Mouse (Mus musculus) embryonic facial prominence, embryonic 11.5 days (tissue): ENCODE data around the gene Dus2. TPM values are rescaled to one million over a fixed set of nuclear protein-coding genes. Genes with fewer than 3 reads are reported as not detected.
"Not testable (repeated sequence)": the region's sequence is repeated elsewhere in the genome, so short reads cannot be mapped to it uniquely, and the experiment has no call there.

Source experiments
- ATAC-seq: fragments of 200-750 bp; cut with Nextera tagmentation; replicated peaks from 2 replicates; pipeline ENCODE4 v1.8.0; 2017; ENCODE audit warnings: low read depth; ENCODE audit not compliant: insufficient number of reproducible peaks, low FRiP score, low TSS enrichment
- DNase-seq: peaks from one replicate; pipeline ENCODE4 v3.0.0-alpha.2; 2015; ENCODE audit warnings: low spot score
- H3K27ac ChIP-seq: fragments of 300-500 bp; sonication (generic); replicated peaks from 2 replicates; pipeline ENCODE4 v1.5.1; 2014; ENCODE audit warnings: mild to moderate bottlenecking, low read depth, low read length, control low read depth
- H3K27me3 ChIP-seq: fragments of 300-500 bp; sonication (generic); 2 replicates; pipeline ENCODE4 v1.6.1; 2014; ENCODE audit warnings: mild to moderate bottlenecking, low read length, moderate library complexity, mixed read lengths; ENCODE audit not compliant: control insufficient read depth, insufficient read depth
- H3K36me3 ChIP-seq: fragments of 300-500 bp; sonication (generic); replicated peaks from 2 replicates; pipeline ENCODE4 v1.6.1; 2014; ENCODE audit warnings: low read depth, mild to moderate bottlenecking, low read length, moderate library complexity, mixed read lengths; ENCODE audit not compliant: control insufficient read depth, insufficient read depth
- H3K4me1 ChIP-seq: fragments of 300-500 bp; sonication (generic); 2 replicates; pipeline ENCODE4 v1.6.1; 2014; ENCODE audit warnings: low read length, mixed read lengths; ENCODE audit not compliant: control insufficient read depth, insufficient read depth
- H3K4me2 ChIP-seq: fragments of 300-500 bp; sonication (generic); 2 replicates; pipeline ENCODE4 v1.6.1; 2014; ENCODE audit warnings: low read depth, mild to moderate bottlenecking, control low read depth, low read length, moderate library complexity
- H3K4me3 ChIP-seq: fragments of 300-500 bp; sonication (generic); 2 replicates; pipeline ENCODE4 v1.5.1; 2014; ENCODE audit warnings: low read depth, low read length, control low read depth
- H3K9ac ChIP-seq: fragments of 300-500 bp; sonication (generic); replicated peaks from 2 replicates; pipeline ENCODE4 v1.6.1; 2014; ENCODE audit warnings: mild to moderate bottlenecking, control low read depth, low read length
- H3K9me3 ChIP-seq: fragments of 300-500 bp; sonication (generic); replicated peaks from 2 replicates; pipeline ENCODE4 v1.6.1; 2016; ENCODE audit warnings: mild to moderate bottlenecking, low read length, inconsistent platforms, mixed read lengths; ENCODE audit not compliant: control insufficient read depth
- WGBS: fragments of 180-500 bp; shearing (Covaris S2); extraction: QIAGEN DNeasy Blood & Tissue Kit; methylation state at CpG from one replicate; pipeline ENCODE4 v1.1.7; 2014; 5-methylcytosine and 5-hydroxymethylcytosine counted together
- polyA plus RNA-seq: library from polyadenylated mRNA; unstranded; fragments of >200 nt; fragmentation: Nextera tagmentation; extraction: Ambion mirVana; gene quantifications from 2 replicates; pipeline ENCODE4 v1.2.1, GENCODE M21; 2014

Gene Dus2
- polyA plus RNA-seq, 1 experiment from 2014 or later, result 17.0 TPM

DNA sequence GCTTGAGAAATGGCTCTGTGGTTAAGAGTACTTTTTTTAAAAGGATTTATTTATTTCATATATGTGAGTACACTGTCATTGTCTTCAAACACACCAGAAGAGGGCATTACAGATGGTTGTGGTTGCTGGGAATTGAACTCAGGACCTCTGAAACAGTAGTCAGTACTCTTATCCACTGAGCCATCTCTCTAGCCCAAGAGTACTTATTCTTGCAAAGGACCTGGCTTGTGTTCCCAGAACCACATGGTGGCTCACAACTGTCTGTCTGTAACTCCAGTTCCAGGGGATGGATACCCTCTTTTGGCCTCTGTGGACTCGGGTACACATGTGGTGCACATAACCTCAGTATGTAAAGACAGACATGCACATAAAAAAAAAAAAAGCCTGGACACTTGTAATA lies 21.8 kb upstream of the Dus2 start:
- H3K27me3 ChIP-seq, result no peaks in the 10 kb centered on the region
- no peak overlapping the region for H3K9ac ChIP-seq
- H3K4me3 ChIP-seq, result no peak overlapping the region
- no peaks in the 10 kb centered on the region for H3K9me3 ChIP-seq
- H3K4me1 ChIP-seq, result peaks cover 8% of the 10 kb centered on the region; the same call in 1 of the 2 replicates
- 58% methylated on average over 1 of the region's 1 CpGs for WGBS
- H3K4me2 ChIP-seq, result no peak overlapping the region
- H3K27ac ChIP-seq, result no peak overlapping the region
- no peak for DNase-seq
- ATAC-seq, result no peak
- H3K36me3 ChIP-seq, result no peaks in the 10 kb centered on the region

DNA sequence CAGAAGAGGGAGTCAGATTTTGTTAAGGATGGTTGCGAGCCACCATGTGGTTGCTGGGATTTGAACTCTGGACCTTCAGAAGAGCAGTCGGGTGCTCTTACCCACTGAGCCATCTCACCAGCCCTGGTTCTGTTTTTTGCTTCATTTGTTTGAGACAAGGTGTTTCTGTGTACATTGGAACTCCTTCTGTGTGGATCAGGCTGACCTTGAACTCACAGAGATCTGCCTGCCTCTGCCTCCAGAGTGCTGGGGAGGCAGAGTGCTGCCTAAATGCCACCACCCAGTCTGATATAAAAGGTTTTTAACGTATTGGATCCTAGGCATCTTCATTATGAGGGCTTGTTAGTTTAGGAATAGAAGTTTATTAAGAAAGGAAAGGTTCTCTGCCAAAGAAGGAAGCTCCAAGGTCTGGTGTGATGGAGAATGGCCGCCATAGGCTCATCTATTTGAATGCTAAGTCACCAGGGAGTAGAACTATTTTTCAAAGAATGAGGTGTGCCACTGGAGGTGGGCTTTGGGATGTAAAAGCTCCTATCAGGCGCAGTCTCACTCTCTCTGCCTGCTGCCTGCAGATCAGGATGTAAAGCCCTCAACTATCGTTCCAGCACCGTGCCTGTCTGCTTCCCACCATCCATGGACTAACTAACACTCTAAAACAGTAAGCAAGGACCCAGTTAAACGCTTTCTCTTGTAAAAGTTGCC lies 20.0 kb upstream of the Dus2 start:
- Histone ChIP-seq H3K27ac (no peak overlapping the region), H3K9ac (no peak overlapping the region), H3K4me2 (no peak overlapping the region), H3K9me3 (no peaks in the 10 kb centered on the region), H3K4me1 (no peaks in the 10 kb centered on the region), H3K36me3 (no peaks in the 10 kb centered on the region), H3K4me3 (no peak overlapping the region), H3K27me3 (no peaks in the 10 kb centered on the region)
- no peak for DNase-seq
- 75% methylated on average over 8 of the region's 8 CpGs for WGBS
- no peak for ATAC-seq

DNA sequence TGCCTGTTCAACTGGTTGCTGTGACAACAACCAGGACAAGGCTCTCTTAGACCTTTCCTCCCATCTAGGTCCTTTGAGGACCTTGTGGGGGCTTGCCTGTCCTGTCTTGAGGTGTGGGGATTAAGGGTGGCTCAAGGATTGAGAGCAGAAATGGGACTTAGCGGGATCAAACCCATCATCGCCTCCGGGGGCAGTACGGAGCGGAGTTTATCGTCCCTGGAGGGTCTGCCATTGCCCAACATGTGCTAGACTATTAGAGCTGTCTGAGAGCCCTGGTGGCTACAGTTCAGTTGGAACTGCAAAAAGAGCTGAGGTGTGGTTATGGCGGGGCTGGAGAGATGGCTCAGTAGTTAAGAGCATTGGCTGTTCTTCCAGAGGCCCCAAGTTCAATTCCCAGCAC lies 15.8 kb upstream of the Dus2 start:
- no peak overlapping the region for H3K27ac ChIP-seq
- no peak for ATAC-seq
- no peaks in the 10 kb centered on the region for H3K27me3 ChIP-seq

DNA sequence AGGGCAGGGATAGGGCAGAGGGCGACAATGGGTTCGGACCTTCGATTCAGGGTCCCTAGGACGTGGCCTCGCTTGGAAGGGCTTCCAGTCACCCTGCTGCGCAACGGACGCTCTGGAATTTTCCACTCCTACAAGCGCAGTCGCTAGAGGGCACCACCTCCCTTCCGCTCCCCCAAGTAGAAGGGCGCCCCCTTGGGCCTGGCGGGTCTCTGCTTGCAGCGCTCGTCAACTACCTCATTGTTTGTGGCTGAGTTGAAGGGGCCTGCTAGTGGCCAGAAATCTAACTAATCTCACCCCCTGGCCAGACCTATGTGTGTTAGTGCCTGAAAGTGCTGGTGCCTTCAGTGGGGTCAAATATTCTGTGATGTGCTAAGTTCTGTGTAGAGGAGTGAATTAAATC lies 11.8 kb upstream of the Dus2 start, which contains the start of gene Dpep3:
TSS of gene Dpep3 (minus strand) at position 105 of the 400 bp plus-strand sequence.
- Histone ChIP-seq H3K4me1 (no peaks in the 10 kb centered on the region), H3K27me3 (no peaks in the 10 kb centered on the region), H3K9ac (no peak within 1 kb of the TSS), H3K27ac (no peak within 1 kb of the TSS), H3K36me3 (no peaks in the 10 kb centered on the region), H3K4me3 (no peak within 1 kb of the TSS), H3K4me2 (no peak within 1 kb of the TSS), H3K9me3 (no peaks in the 10 kb centered on the region)
- 89% methylated on average over 15 of the region's 15 CpGs for whole genome bisulfite sequencing
- DNase-seq (no peak), ATAC-seq (no peak)

More for the DNA sequence above, 15.8 kb upstream of the Dus2 start:
- no peaks in the 10 kb centered on the region for H3K4me1 ChIP-seq
- H3K4me3 ChIP-seq, result no peak overlapping the region
- H3K9me3 ChIP-seq, result no peaks in the 10 kb centered on the region
- no peaks in the 10 kb centered on the region for H3K36me3 ChIP-seq
- H3K4me2 ChIP-seq, result no peak overlapping the region
- 61% methylated on average over 7 of the region's 7 CpGs for WGBS
- H3K9ac ChIP-seq, result no peak overlapping the region
- DNase-seq, result no peak

DNA sequence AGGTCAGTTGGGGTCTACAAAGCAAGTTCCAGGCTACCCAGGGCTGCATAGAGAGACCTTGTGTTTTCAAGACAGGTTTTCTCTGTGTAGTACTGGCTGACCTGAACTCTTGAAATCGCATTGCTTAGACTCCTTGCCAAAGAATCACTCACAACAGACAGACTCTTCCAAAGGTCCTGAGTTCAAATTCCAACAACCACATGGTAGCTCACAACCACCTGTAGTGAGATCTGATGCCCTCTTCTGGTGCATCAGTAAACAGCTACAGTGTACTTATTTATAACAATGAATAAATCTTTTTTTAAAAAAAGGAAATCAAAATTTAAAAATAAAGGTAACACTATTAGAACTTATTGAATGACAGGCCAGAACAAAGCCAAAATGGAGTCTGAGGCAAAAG lies 10.0 kb upstream of the Dus2 start:
- Histone ChIP-seq H3K4me2 (no peak overlapping the region), H3K9ac (no peak overlapping the region), H3K4me3 (no peak overlapping the region), H3K36me3 (no peaks in the 10 kb centered on the region), H3K4me1 (no peaks in the 10 kb centered on the region), H3K27ac (no peak overlapping the region), H3K9me3 (no peaks in the 10 kb centered on the region), H3K27me3 (no peaks in the 10 kb centered on the region)
- DNase-seq, result no peak
- 89% methylated on average over 1 of the region's 1 CpGs for WGBS
- ATAC-seq, result no peak

DNA sequence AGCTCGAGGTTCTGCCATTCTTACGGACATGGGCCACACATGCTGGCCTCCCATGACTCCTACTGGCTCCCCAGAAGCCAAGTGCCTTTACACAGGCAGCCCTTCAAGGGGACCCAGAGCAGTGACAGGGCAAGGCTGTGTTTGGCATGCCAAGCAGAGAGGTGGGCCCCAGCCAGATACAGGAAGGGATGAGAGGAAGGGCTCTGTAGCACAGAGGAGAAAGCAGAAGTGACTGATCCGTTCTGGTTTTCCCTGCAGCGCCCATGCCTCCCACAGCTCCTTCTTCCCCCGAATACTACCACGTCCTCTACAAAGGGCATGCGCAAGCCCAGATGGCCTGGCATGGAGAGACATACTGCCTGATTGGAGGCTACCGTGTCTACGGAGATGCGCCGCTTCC lies 7.7 kb upstream of the Dus2 start:
- WGBS, result 87% methylated on average over 11 of the region's 11 CpGs
- not testable (repeated sequence) for ATAC-seq, H3K27ac ChIP-seq, DNase-seq, H3K4me1 ChIP-seq, H3K4me3 ChIP-seq, H3K9me3 ChIP-seq, H3K27me3 ChIP-seq, H3K9ac ChIP-seq, H3K4me2 ChIP-seq, H3K36me3 ChIP-seq

DNA sequence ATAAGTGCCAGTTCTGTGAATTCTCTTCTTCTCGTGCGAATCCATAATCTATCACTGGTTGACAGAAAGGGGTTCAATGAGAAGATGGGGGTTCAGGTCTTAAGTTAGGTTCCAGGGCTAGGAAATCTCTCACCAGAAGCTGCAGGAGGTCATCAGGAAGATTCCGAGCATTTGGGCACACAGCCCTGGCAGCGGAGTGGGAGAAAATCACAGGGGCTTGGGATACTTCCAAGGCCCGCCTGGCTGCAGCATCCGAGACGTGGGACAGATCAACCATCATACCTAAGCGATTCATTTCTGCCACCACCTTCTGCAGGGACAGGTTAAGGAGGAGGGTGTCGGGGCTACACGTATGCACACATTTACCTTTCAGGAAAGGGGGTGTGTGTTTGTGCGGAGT lies 2.6 kb upstream of the Dus2 start:
- H3K27me3 ChIP-seq, result no peaks in the 10 kb centered on the region
- no peaks in the 10 kb centered on the region for H3K9me3 ChIP-seq
- no peak overlapping the region for H3K4me3 ChIP-seq
- 88% methylated on average over 11 of the region's 11 CpGs for WGBS
- H3K36me3 ChIP-seq, result no peaks in the 10 kb centered on the region
- no peak overlapping the region for H3K4me2 ChIP-seq
- no peak for DNase-seq
- no peak overlapping the region for H3K27ac ChIP-seq
- no peak overlapping the region for H3K9ac ChIP-seq
- no peak for ATAC-seq
- H3K4me1 ChIP-seq, result no peaks in the 10 kb centered on the region

DNA sequence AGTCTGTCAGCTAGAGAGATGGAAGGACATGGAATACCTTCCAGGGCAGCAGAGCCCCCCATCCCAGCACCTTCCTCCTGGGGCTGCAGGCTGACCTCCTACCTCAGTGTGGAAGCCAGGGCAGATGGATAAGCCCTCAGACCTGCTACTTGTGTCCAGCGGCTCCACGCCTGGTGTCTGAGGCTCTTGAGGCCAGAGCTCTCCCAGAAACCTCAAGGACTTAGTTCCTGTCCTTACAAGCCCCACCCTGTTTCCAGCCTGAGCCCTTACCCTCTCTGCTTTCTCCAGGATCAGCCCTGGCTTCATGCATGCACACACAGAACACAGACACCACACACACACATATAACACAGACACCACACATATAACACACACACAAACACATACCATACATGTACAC lies 409 bp downstream of the Dus2 start:
- ATAC-seq (no peak), DNase-seq (no peak)
- no peak overlapping the region for H3K9ac ChIP-seq
- H3K9me3 ChIP-seq, result no peaks in the 10 kb centered on the region
- no peak overlapping the region for H3K4me2 ChIP-seq
- H3K4me1 ChIP-seq, result no peaks in the 10 kb centered on the region
- WGBS, result 74% methylated on average over 2 of the region's 2 CpGs
- no peak overlapping the region for H3K27ac ChIP-seq
- no peak overlapping the region for H3K4me3 ChIP-seq
- H3K36me3 ChIP-seq, result no peaks in the 10 kb centered on the region
- H3K27me3 ChIP-seq, result no peaks in the 10 kb centered on the region
